Mouse (Mus musculus) small intestine, adult 2 months (tissue): ENCODE data around the gene Gen1.

Experiments
- CTCF ChIP-seq: fragments of 200-500 bp; IDR thresholded peaks from 2 replicates; pipeline ENCODE4 v1.5.1; 2012; ENCODE audit warnings: low read depth, mild to moderate bottlenecking, control low read depth, inconsistent platforms, low read length, moderate library complexity, mixed read lengths; ENCODE audit not compliant: insufficient replicate concordance, insufficient read length; ENCODE audit errors: extremely low read depth
- POLR2A ChIP-seq: fragments of 200-500 bp; IDR thresholded peaks from 2 replicates; pipeline ENCODE4 v1.6.1; 2012; ENCODE audit warnings: low read depth, mild to moderate bottlenecking, control low read depth, inconsistent platforms, low read length, moderate library complexity

- TF ChIP-seq POLR2A (no peak), CTCF (no peak)
Observed at GRCm38 (mm10) chr12:11203694-11204665, 61.6 kb downstream of the Gen1 start.
